Mouse (Mus musculus): ENCODE data around the gene Grk2. TPM values are rescaled to one million over a fixed set of nuclear protein-coding genes. Genes with fewer than 3 reads are reported as not detected.

Gene Grk2
- polyA plus RNA-seq (2016; fragmentation: Nextera tagmentation; extraction: Ambion mirVana) = 15.7 and 17.9 TPM in 2 replicates

DNA sequence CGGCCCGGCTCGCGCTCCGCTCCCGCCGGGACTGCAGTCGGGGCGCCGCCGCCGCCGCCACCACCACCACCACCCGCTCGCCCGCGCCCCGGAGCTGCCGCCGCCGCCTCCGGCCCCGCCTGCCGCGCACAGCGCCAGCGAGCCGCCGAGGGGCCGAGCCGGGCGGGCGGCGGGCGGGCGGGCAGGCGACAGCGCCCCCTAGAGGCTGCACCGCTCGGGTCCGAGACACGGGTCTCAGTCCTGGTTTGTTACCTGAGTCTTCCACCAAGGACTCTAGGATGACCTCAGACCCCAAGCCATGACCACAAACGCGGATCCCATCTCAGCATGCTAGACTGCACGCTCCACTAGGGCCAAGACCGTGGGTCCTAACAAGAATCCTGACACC, at the start of gene Grk2:
TSS of gene Grk2 (minus strand) at position 33 of the 388 bp plus-strand sequence.
- H3K9ac ChIP-seq = peak within 1 kb of the TSS; percentile 96
- H3K36me3 ChIP-seq = peaks cover 5% of the 10 kb centered on the region; the same call in 1 of the 2 replicates
- H3K9me3 ChIP-seq (replicated peaks) = no peaks in the 10 kb centered on the region
- H3K4me1 ChIP-seq = peaks cover 51% of the 10 kb centered on the region
- H3K27me3 ChIP-seq (replicated peaks) = 0 out of 2 replicates have a peak, but pooled peaks cover 5% of the 10 kb centered on the region
- H3K4me3 ChIP-seq = peak within 1 kb of the TSS; percentile 89
- WGBS (ENCODE audit: insufficient replicate concordance) = 0% methylated on average over 43 of the region's 46 CpGs
- ATAC-seq = peak; percentile 80
- H3K4me2 ChIP-seq = peak within 1 kb of the TSS; percentile 73
- peak within 1 kb of the TSS; percentile 86 for H3K27ac ChIP-seq

DNA sequence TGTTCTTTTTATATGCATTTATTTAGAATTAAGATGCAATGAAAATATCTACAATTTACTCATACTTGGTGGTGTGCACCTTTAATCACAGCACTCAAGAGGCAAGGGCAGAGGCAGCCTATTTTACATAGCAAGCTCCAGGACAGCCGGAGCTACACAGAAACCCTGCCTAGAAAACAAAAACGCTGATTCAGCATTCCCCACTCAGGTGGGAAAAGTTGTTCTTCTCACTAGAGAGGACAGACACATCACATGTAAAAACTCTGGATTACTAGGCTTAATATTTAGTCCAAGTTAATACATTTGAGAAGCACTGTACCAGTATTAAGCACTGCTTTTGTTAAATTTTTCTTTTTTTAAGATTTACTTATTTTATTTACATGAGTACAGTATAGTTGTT, 43.4 kb upstream of the Grk2 start:
- Histone ChIP-seq H3K27ac (no peak overlapping the region), H3K4me2 (no peak overlapping the region), H3K9me3 (replicated peaks) (no peaks in the 10 kb centered on the region), H3K4me1 (no peaks in the 10 kb centered on the region), H3K27me3 (replicated peaks) (no peaks in the 10 kb centered on the region), H3K9ac (no peak overlapping the region), H3K4me3 (no peak overlapping the region), H3K36me3 (peaks cover 88% of the 10 kb centered on the region)
- WGBS (ENCODE audit: insufficient replicate concordance) = 75% methylated on average over 2 of the region's 2 CpGs
- ATAC-seq = no peak

DNA sequence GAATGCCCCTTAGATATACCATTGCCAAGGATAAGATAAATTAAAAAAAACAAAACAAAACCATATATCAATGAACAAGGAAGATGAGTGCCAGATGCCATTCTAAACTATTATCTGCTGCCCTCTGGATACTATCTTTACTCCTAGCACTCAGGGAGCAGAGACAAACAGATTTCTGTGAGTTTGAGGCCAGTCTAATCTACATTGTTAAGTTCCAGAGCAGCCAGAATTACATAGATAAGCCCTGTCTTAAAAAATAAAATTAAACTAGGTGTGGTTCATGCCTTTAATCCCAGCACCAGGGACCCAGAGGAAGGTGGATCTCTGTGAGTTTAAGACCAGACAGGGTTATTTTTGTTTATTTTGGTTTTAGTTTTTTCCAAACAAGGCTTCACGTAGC, 40.5 kb upstream of the Grk2 start:
- Histone ChIP-seq H3K4me2 (no peak overlapping the region), H3K4me3 (no peak overlapping the region), H3K9ac (no peak overlapping the region), H3K4me1 (no peaks in the 10 kb centered on the region), H3K27me3 (replicated peaks) (no peaks in the 10 kb centered on the region), H3K9me3 (replicated peaks) (no peaks in the 10 kb centered on the region), H3K36me3 (peaks cover 92% of the 10 kb centered on the region), H3K27ac (no peak overlapping the region)
- 80% methylated on average over 1 of the region's 1 CpGs for WGBS (ENCODE audit: insufficient replicate concordance)
- ATAC-seq = no peak

DNA sequence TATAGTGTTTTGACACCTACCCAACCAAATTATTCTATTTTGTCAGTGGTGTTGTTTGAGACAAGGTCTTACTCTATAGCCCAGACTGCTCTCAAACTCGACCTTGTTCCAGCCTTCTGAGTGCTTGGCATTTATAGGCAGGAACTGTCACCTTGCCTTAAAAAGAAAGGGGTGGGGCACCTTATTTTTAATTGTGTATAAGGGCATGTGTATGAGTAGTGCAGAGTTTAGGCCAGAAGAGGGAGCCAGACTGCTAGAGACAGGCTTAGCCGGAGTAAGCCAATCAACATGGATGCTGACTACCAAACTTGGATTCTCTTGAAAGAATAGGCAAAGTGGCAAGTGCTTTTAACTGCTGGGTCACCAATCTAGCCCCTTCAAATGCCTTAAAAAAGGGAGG, 32.1 kb upstream of the Grk2 start:
- Histone ChIP-seq H3K9me3 (replicated peaks) (no peaks in the 10 kb centered on the region), H3K27me3 (replicated peaks) (no peaks in the 10 kb centered on the region), H3K4me2 (no peak overlapping the region), H3K27ac (no peak overlapping the region), H3K36me3 (peaks cover 59% of the 10 kb centered on the region), H3K4me1 (peaks cover 18% of the 10 kb centered on the region), H3K9ac (no peak overlapping the region), H3K4me3 (no peak overlapping the region)
- WGBS (ENCODE audit: insufficient replicate concordance) = 20% methylated on average over 2 of the region's 2 CpGs
- ATAC-seq = no peak

DNA sequence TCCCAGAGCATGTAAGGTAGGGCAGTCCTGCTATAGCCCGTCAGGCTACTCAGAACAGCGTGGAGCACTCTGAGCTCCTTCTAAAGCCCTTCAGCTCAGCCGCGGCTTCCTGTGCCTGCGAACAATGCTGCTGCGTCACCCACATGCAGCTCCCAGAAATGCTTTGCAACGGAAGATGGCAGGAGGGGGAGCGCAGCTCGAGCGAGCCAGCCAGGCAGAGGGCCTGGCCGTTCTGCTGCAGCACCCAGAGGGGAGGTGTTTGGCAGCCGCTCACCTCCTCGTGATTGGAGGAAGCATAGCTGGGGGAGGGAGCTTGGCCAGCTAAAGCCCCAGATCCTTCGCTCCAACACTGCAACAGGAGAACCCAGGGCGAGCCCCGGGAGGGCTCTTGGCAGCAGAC, 27.8 kb upstream of the Grk2 start:
- Histone ChIP-seq H3K27ac (peak overlapping the region; percentile 87), H3K36me3 (peaks cover 51% of the 10 kb centered on the region), H3K27me3 (replicated peaks) (no peaks in the 10 kb centered on the region), H3K9ac (peak overlapping the region; percentile 81), H3K4me1 (peaks cover 42% of the 10 kb centered on the region), H3K4me2 (peak overlapping the region; percentile 90), H3K4me3 (peak overlapping the region; percentile 71), H3K9me3 (replicated peaks) (no peaks in the 10 kb centered on the region)
- ATAC-seq = peak; percentile 96
- 1% methylated on average over 16 of the region's 16 CpGs for WGBS (ENCODE audit: insufficient replicate concordance)

DNA sequence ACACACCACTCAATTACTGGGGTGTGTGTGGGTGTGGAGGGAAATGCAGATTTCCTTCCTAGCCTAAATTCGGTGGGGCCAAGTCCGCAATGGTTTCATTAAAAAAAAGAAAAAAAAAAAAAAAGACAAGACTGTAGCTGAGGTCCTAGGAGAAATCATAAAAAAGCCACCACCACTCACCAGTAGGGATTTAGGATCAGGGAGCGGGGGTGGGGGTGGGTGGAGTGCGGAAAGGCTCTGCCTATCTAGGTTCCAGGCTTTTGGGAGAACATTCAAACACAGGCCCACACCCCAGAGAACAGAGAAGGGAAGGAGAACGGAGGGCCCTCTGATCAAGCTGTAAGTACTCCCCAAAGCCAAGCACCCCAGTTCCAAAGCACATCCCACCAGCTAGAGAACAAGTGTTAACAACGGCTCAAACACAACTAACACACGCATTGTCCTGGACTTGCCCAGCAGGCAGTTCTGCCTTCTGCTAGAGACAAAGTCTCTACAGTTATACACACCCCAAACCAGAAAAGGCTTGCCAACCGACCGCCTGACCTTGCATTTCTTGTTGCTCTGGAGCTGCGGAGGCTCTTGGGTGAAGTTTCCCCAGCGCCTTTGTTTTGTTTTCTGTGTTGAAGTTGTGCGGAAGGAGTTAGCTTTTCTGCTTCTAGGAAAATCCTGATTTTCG, 27.2 kb upstream of the Grk2 start:
- peak; percentile 37 for ATAC-seq
- under 1% methylated on average over 13 of the region's 13 CpGs for WGBS (ENCODE audit: insufficient replicate concordance)
- peaks cover 51% of the 10 kb centered on the region for H3K36me3 ChIP-seq

DNA sequence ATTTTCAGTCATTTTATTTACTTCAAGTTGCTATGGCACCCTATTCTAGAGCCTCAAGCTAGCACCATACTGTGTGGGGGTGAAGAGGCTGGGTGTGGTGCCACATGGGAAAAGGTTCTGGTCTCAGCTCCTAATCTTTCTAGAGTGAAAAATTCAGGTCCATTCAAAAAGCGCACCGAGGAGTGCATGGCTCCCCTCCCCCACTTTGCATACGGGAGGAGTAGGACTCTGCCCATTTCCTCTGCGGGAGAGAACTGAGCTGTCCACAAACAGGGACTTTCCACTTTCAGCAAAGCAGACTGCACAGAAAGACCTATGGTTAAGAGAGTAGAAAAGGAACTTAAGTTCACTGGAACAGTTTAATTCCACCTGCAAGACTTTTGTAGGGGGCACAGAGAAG, 26.6 kb upstream of the Grk2 start:
- H3K27ac ChIP-seq = peak overlapping the region; percentile 87
- 0 out of 2 replicates have a peak, but pooled peaks have one; percentile 19 for ATAC-seq

More for the DNA sequence above, 27.2 kb upstream of the Grk2 start:
- Histone ChIP-seq H3K4me1 (peaks cover 42% of the 10 kb centered on the region), H3K9me3 (replicated peaks) (no peaks in the 10 kb centered on the region), H3K4me2 (peak overlapping the region; percentile 90), H3K9ac (peak overlapping the region; percentile 81), H3K27ac (peak overlapping the region; percentile 87), H3K4me3 (peak overlapping the region; percentile 71), H3K27me3 (replicated peaks) (no peaks in the 10 kb centered on the region)

DNA sequence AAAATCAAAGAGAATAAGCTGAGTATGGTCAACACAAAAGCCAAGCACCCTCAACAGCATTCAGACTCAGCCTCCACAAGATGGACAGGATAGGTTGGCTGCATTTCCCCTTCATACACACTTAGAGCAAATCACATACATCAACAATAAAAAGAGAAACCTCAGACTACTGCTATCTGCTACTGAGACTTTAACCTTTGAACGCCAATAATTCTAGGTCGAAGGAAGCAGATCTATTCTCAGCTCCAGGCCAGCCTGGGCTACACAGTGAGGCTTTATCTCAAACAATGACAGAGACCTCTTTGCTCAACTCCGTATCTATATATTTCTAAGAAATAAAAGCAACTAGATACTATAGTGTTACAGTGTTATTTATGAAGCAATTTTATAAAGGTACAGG, 25.3 kb upstream of the Grk2 start:
- Histone ChIP-seq H3K4me2 (peak overlapping the region; percentile 90; the same call in 1 of the 2 replicates), H3K36me3 (peaks cover 61% of the 10 kb centered on the region)

More for the DNA sequence above, 26.6 kb upstream of the Grk2 start:
- Histone ChIP-seq H3K36me3 (peaks cover 54% of the 10 kb centered on the region), H3K9me3 (replicated peaks) (no peaks in the 10 kb centered on the region), H3K27me3 (replicated peaks) (no peaks in the 10 kb centered on the region), H3K9ac (peak overlapping the region; percentile 81), H3K4me1 (peaks cover 42% of the 10 kb centered on the region), H3K4me2 (peak overlapping the region; percentile 90), H3K4me3 (peak overlapping the region; percentile 71)
- WGBS (ENCODE audit: insufficient replicate concordance) = 0% methylated on average over 4 of the region's 4 CpGs

DNA sequence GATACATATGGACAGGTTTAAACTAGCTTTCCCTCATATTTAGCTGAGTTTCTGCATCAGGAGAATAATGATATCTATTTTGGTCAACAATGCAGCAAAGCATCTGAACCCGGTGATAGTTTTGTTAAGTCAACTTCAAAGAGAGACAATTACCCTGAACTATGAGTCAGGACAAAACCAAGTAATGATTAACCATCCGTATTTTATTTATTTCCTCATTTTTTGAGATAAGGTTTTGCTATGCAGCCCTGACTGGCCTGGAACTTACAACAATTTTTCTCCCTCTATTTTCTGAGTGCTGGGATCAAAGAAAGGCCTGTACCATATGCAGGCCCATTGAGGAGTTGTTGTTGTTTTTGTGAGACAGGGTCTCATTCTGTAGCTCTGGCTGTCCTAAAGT, 24.6 kb upstream of the Grk2 start:
- Histone ChIP-seq H3K4me3 (no peak overlapping the region), H3K9me3 (replicated peaks) (no peaks in the 10 kb centered on the region), H3K27ac (no peak overlapping the region), H3K27me3 (replicated peaks) (no peaks in the 10 kb centered on the region), H3K4me2 (no peak overlapping the region), H3K9ac (no peak overlapping the region), H3K36me3 (peaks cover 66% of the 10 kb centered on the region), H3K4me1 (peaks cover 42% of the 10 kb centered on the region)
- ATAC-seq = no peak
- WGBS (ENCODE audit: insufficient replicate concordance) = 68% methylated on average over 2 of the region's 2 CpGs

More for the DNA sequence above, 25.3 kb upstream of the Grk2 start:
- no peak overlapping the region for H3K9ac ChIP-seq
- ATAC-seq = no peak
- H3K4me1 ChIP-seq = peaks cover 42% of the 10 kb centered on the region
- H3K27ac ChIP-seq = no peak overlapping the region
- no peaks in the 10 kb centered on the region for H3K9me3 ChIP-seq (replicated peaks)
- WGBS (ENCODE audit: insufficient replicate concordance) = 62% methylated on average over 3 of the region's 3 CpGs
- H3K27me3 ChIP-seq (replicated peaks) = no peaks in the 10 kb centered on the region
- no peak overlapping the region for H3K4me3 ChIP-seq

DNA sequence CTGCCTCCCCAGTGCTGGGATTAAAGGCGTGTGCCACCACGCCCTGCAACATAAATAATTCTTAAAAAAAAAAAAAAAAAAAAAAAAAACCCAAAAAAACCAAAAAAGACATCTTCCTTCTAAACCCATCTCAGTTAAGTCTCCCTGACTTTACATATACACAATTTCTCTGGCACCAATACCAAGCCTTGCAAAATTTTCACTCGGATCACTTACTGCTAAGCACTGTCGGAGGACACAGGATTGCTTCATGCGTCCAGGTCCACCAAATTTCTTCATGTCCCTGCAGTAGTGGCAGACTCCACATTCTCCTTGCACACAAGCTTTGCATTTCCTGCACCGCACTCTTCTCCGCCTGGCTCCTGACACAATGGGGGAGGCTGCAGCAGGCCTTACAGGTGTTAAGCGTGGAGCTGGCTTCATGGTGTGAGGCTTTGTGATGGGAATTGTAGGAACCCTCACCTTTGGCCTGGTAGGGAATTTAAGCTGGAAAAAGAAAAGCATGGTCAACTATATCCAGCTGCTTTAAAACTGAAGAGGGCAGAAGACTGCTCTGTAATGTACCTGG, 22.8 kb upstream of the Grk2 start:
- Histone ChIP-seq H3K27me3 (replicated peaks) (no peaks in the 10 kb centered on the region), H3K27ac (no peak overlapping the region), H3K4me1 (peaks cover 31% of the 10 kb centered on the region), H3K4me3 (no peak overlapping the region), H3K9ac (no peak overlapping the region), H3K9me3 (replicated peaks) (no peaks in the 10 kb centered on the region), H3K4me2 (no peak overlapping the region), H3K36me3 (peaks cover 79% of the 10 kb centered on the region)
- WGBS (ENCODE audit: insufficient replicate concordance) = 93% methylated on average over 8 of the region's 8 CpGs
- no peak for ATAC-seq

DNA sequence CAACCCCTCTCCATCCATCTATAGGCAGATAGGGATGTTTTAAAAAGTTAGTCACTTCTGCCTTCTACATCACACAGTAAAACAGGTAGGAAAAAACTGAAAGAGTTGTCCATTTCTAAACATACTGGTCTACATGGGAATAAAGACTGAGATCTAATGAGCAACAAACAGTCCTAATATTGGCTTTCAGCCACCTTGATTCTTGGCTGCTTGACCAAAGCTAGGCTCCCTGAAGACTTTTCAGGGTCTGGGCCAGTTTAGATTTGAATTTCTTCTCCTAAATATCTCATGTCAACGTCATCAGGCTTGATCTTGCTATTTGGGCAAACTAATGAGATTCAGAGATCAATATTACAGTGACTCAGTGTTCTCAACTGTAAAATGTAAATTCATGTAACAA, 20.9 kb upstream of the Grk2 start:
- WGBS (ENCODE audit: insufficient replicate concordance) = 84% methylated on average over 1 of the region's 1 CpGs
- no peak overlapping the region for H3K27ac ChIP-seq
- ATAC-seq = no peak
- no peak overlapping the region for H3K4me2 ChIP-seq
- no peak overlapping the region for H3K4me3 ChIP-seq
- no peaks in the 10 kb centered on the region for H3K9me3 ChIP-seq (replicated peaks)
- peaks cover 98% of the 10 kb centered on the region for H3K36me3 ChIP-seq
- H3K27me3 ChIP-seq (replicated peaks) = no peaks in the 10 kb centered on the region
- peaks cover 12% of the 10 kb centered on the region for H3K4me1 ChIP-seq
- no peak overlapping the region for H3K9ac ChIP-seq

DNA sequence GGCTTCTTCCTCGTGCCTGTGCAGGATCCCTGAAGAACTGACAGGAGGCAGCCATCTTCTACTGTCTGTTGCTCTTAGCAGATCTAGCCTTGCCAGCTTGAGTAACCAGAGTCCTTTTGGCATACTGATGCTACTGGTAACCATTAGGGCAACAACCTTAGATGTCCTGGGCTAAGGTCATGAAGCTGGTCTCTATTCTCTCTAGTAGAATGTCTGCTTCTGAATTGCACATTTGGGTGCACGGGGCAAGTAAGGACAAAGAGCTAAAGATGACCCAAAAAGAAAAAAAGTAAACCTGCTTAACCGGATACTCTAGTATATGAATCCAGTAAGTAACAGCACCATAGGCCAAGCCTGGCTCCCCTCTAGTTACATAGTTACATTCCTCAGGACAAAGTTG, 20.1 kb upstream of the Grk2 start:
- H3K27ac ChIP-seq = no peak overlapping the region
- no peak overlapping the region for H3K4me2 ChIP-seq
- WGBS (ENCODE audit: insufficient replicate concordance) = 70% methylated on average over 3 of the region's 3 CpGs
- no peak overlapping the region for H3K9ac ChIP-seq
- no peaks in the 10 kb centered on the region for H3K9me3 ChIP-seq (replicated peaks)
- peaks cover 4% of the 10 kb centered on the region for H3K4me1 ChIP-seq
- H3K36me3 ChIP-seq = peaks cover 97% of the 10 kb centered on the region
- H3K4me3 ChIP-seq = no peak overlapping the region
- ATAC-seq = no peak
- no peaks in the 10 kb centered on the region for H3K27me3 ChIP-seq (replicated peaks)
